Mouse (Mus musculus) midbrain, postnatal 0 days (tissue): Measurements from ENCODE around the gene Usp49. TPM values are rescaled to one million over a fixed set of nuclear protein-coding genes. Genes with fewer than 3 reads are reported as not detected.

Experiments used
- ATAC-seq: fragments of 200-750 bp; cut with Nextera tagmentation; 2 replicates; pipeline ENCODE4 v1.8.0; 2017; ENCODE audit warnings: moderate number of reproducible peaks, mild to moderate bottlenecking, moderate TSS enrichment, moderate library complexity; ENCODE audit not compliant: low FRiP score
- DNase-seq: peaks from one replicate; pipeline ENCODE4 v3.0.0-alpha.2; 2015; ENCODE audit warnings: low spot score
- H3K27ac ChIP-seq: fragments of 300-500 bp; sonication (generic); 2 replicates; pipeline ENCODE4 v1.5.1; 2014; ENCODE audit warnings: low read depth, mild to moderate bottlenecking, low read length, mixed read lengths
- H3K27me3 ChIP-seq: fragments of 300-500 bp; sonication (generic); 2 replicates; pipeline ENCODE4 v1.6.1; 2014; ENCODE audit warnings: low read length, control low read depth, mixed read lengths; ENCODE audit not compliant: insufficient read depth
- H3K36me3 ChIP-seq: fragments of 300-500 bp; sonication (generic); 2 replicates; pipeline ENCODE4 v1.6.1; 2014; ENCODE audit warnings: low read length, control low read depth, mixed read lengths; ENCODE audit not compliant: insufficient read depth
- H3K4me1 ChIP-seq: fragments of 300-500 bp; sonication (generic); 2 replicates; pipeline ENCODE4 v1.6.1; 2014; ENCODE audit warnings: mild to moderate bottlenecking, control low read depth, antibody characterized with exemption, low read length, mixed read lengths; ENCODE audit not compliant: insufficient read depth
- H3K4me2 ChIP-seq: fragments of 300-500 bp; sonication (generic); 2 replicates; pipeline ENCODE4 v1.6.1; 2014; ENCODE audit warnings: low read depth, mild to moderate bottlenecking, low read length, mixed read lengths; ENCODE audit not compliant: poor library complexity, severe bottlenecking
- H3K4me3 ChIP-seq: fragments of 300-500 bp; sonication (generic); 2 replicates; pipeline ENCODE4 v1.5.1; 2014; ENCODE audit warnings: low read depth, mild to moderate bottlenecking, low read length, moderate library complexity
- H3K9ac ChIP-seq: fragments of 300-500 bp; sonication (generic); replicated peaks from 2 replicates; pipeline ENCODE4 v1.6.1; 2014; ENCODE audit warnings: mild to moderate bottlenecking, low read length, moderate library complexity, mixed read lengths; ENCODE audit not compliant: poor library complexity, severe bottlenecking
- H3K9me3 ChIP-seq: fragments of 300-500 bp; sonication (generic); 2 replicates; pipeline ENCODE4 v1.6.1; 2016; ENCODE audit warnings: low read length, control low read depth
- CTCF ChIP-seq: IDR thresholded peaks from 2 replicates; pipeline ENCODE4 v1.5.1; 2016; ENCODE audit warnings: antibody characterized with exemption, mild to moderate bottlenecking
- WGBS: fragments of 180-500 bp; shearing (Covaris S2); extraction: QIAGEN DNeasy Blood & Tissue Kit; methylation state at CpG from one replicate; pipeline ENCODE4 v1.1.7; 2014; 5-methylcytosine and 5-hydroxymethylcytosine counted together
- polyA plus RNA-seq: library from polyadenylated mRNA; unstranded; fragments of >200 nt; fragmentation: Nextera tagmentation; extraction: Ambion mirVana; gene quantifications from 2 replicates; pipeline ENCODE4 v1.2.1, GENCODE M21; 2015
- total RNA-seq: library from RNA; depleted of rRNA; stranded (reverse); fragments of >200 nt; gene quantifications from 2 replicates; pipeline ENCODE4 v1.2.3, GENCODE M21; 2014

Gene Usp49
- total and polyA plus RNA-seq, 2 experiments from 2014 or later: 3.7 to 24.4 TPM

DNA sequence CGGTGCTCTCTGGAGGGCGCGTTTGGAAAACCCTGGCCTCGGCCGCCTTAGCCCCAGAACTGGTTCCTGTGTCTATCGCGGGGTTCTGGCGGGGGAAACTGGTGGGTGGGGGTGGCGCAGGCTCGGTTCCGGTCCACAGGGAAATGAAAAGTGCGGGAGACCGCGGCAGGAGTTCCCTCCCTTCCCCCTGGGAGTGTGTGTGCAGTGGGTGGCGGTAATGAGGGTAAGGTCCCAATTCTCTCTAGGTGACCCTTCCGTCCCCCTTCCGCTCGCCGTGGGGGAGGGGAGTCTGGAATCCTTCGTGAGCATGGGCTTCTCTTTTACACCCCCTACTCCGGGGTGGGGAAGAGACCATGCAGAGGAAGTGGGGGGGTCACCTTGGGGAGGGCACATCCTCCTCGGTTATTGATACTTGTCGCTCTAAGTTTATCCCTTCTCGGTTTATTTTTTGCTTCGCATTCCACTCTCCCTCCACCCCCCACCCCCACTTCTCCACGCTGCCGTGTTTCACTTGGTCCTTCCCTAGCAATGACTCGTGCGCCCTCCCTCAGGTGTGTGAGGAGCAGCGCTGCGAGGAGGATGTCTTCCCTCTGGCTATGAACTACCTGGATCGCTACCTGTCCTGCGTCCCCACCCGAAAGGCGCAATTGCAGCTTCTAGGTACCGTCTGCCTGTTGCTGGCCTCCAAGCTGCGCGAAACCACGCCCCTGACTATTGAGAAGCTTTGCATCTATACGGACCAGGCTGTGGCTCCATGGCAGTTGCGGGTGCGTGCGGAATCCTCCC lies 36.1 kb upstream of the Usp49 start:
- under 1% methylated on average over 42 of the region's 43 CpGs for WGBS
- Histone ChIP-seq H3K4me3 (peak overlapping the region; percentile 73), H3K4me1 (no peaks in the 10 kb centered on the region), H3K9me3 (no peaks in the 10 kb centered on the region), H3K4me2 (peak overlapping the region; percentile 98), H3K27ac (peak overlapping the region; percentile 65), H3K36me3 (no peaks in the 10 kb centered on the region), H3K9ac (peak overlapping the region; percentile 60), H3K27me3 (no peaks in the 10 kb centered on the region)
- DNase-seq: peak; percentile 22
- no peak for ATAC-seq
- TF ChIP-seq CTCF: no peak

DNA sequence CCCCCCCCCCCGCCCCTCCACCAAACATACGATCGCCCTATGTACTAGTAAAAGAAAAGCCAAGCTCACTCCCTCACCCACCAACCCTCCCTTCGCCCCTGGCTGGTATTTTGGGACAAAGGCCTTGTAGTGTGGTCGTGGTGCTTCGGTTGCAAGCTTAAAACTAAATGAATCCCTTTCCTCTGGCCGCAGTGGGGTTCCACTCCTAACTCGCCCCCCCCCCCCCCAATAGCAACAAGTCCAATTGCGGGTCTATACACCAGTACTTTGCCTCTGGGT lies 35.6 kb upstream of the Usp49 start:
- Histone ChIP-seq H3K27me3 (no peaks in the 10 kb centered on the region), H3K4me2 (peak overlapping the region; percentile 98), H3K4me3 (peak overlapping the region; percentile 73), H3K4me1 (no peaks in the 10 kb centered on the region), H3K9ac (peak overlapping the region; percentile 39; the same call in 1 of the 2 replicates), H3K27ac (peak overlapping the region; percentile 63), H3K36me3 (0 out of 2 replicates have a peak, but pooled peaks cover 3% of the 10 kb centered on the region), H3K9me3 (no peaks in the 10 kb centered on the region)
- ATAC-seq: no peak
- DNase-seq: no peak
- TF ChIP-seq CTCF: no peak
- WGBS: 3% methylated on average over 7 of the region's 9 CpGs

DNA sequence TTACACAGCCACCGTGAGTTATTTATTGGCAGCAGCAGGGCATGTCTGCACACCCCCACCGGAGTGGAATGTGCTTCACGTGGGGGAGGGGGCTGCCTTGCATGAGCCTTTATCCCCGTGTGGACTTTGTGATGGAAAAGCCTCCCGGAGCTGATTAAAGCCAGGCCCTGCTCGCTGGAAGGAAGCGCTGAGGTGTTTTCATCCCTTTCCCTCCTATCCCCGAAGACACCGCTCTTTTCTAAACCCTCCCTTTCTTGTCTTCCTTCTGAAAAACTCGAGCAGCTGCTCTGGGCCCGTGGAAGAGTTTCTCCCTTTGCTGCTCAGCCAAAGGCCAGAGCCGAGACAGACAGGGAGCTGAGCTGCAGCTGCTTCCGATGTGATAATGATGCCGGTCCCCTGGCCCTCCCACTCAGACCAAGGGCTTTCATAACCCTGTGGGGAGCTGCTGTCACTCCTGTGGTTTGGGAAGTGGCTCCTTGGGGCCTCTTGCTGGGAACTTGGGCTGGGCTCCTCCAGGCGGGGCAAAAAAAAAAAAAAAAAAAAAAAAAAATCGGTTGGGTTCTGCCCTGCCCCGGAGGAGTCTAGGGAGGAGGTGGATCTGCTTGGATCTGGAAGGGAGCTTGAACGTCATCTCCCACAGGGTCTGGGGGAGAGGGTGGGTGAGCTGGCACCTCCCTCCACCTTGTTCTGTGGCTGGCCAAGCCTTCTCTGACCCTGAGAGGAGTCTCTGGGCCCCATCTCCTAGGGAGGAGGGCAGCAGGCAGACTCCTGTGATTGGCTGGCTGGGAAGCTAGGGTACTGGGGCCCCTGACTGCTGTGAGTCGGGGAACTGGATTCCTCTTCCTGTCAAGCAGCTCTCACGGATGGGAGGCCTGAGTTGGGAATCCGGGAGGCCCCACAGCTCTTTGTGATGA lies 35.0 kb upstream of the Usp49 start:
- Histone ChIP-seq H3K27me3 (no peaks in the 10 kb centered on the region), H3K9ac (peak overlapping the region; percentile 39), H3K4me3 (peak overlapping the region; percentile 73), H3K36me3 (peaks cover 3% of the 10 kb centered on the region; the same call in 1 of the 2 replicates), H3K4me2 (peak overlapping the region; percentile 98), H3K4me1 (no peaks in the 10 kb centered on the region), H3K9me3 (no peaks in the 10 kb centered on the region), H3K27ac (peak overlapping the region; percentile 63)
- peak; percentile 53 for DNase-seq
- TF ChIP-seq CTCF: no peak
- 4% methylated on average over 21 of the region's 21 CpGs for WGBS
- 0 out of 2 replicates have a peak, but pooled peaks have one; percentile 14 for ATAC-seq

DNA sequence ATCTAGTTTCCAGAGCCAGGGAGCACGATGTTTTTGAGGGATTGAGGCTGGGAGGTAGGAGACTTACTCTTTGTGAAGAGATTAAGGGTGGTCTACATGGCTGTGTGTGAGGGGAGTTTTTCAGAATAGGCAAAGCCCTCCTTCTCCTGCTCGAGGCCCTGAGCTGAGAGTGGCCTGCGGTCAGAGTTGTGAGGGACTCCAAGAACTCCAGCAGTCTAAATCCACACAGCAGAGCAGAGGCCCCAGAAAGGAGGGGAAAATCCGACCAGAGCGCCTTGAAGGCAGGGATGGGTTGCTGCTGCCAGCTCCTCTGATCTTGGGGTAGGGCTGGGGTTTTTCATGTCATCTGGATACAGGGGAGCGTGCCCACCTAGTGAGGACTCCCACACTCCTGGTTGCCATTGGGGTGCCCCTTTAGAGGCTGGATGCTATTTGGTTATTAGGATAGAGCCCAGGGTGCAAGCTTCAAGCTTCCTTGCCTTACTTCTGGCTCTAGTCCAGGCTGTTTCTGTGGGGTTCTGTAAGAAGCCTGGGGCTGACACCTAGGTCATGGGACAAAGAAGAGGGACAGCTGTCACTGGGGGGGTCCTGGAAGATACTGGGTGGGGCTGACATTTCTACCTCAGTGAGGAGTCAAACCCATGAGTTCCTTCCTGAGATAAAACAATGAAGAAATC lies 34.2 kb upstream of the Usp49 start:
- H3K9ac ChIP-seq: peak overlapping the region; percentile 33; the same call in 1 of the 2 replicates
- H3K4me2 ChIP-seq: peak overlapping the region; percentile 98; the same call in 1 of the 2 replicates
- ATAC-seq (no peak), DNase-seq (no peak)
- H3K27me3 ChIP-seq: no peaks in the 10 kb centered on the region
- H3K36me3 ChIP-seq: peaks cover 10% of the 10 kb centered on the region
- H3K4me3 ChIP-seq: no peak overlapping the region
- no peak for TF ChIP-seq CTCF
- H3K4me1 ChIP-seq: no peaks in the 10 kb centered on the region
- no peaks in the 10 kb centered on the region for H3K9me3 ChIP-seq
- H3K27ac ChIP-seq: peak overlapping the region; percentile 63
- 29% methylated on average over 6 of the region's 6 CpGs for WGBS

DNA sequence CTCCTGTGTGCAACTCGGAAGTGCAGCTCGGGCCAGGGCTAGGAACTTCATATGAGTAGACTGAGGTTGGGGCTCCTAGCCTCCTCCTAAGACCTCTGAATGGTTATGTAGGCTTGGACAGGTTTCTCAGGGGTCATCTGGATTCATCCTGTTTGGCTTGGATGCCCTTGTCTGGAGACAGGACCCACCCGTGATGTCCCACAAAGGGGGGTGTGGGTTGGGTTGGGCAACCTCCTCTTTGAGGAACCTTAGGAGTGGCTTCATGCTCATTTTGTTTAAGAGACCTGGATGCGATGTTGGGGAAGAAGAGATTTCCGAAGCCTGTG lies 33.7 kb upstream of the Usp49 start:
- DNase-seq (no peak), ATAC-seq (no peak)
- Histone ChIP-seq H3K36me3 (peaks cover 15% of the 10 kb centered on the region), H3K27ac (no peak overlapping the region), H3K9me3 (no peaks in the 10 kb centered on the region), H3K4me1 (no peaks in the 10 kb centered on the region), H3K4me2 (no peak overlapping the region), H3K4me3 (no peak overlapping the region), H3K9ac (no peak overlapping the region), H3K27me3 (no peaks in the 10 kb centered on the region)
- 47% methylated on average over 5 of the region's 5 CpGs for WGBS
- TF ChIP-seq CTCF: no peak
